Comparison of ENCODE assay signal across 9 mouse cellular contexts in the genomic region with DNA sequence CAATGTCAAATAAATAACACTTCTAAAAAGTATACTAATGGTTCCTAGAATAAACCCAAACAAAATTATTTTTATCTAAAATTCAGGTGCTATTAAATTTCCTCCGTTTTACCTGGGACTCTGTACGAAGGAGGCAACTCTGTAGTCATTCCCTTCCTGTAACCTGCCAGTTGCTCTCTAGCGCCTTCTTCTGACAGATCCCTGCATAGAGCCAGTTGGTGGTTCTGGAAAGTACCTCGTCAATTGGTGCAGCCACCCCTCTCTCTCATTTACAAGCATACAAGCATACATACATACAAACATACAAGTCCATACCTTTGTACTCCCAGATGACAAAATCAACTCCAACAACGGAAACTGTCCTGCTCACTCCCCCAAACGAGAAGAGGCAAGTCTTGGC. TPM values are rescaled to one million over a fixed set of nuclear protein-coding genes. Genes with fewer than 3 reads are reported as not detected.
DNase-seq lines count a peak whose midpoint lies in the region; ATAC-seq and TF ChIP-seq lines count a peak whose summit lies in the region.
"Had no signal": no experiment of that assay in that cellular context is flagged by ENCODE, and none has a peak within 500 bp of the region (broad histone marks: within the 10 kb centered on the region; RNA-seq: fewer than 3 reads in every experiment).

No protein-coding gene starts in this region.

- no peaks in the 10 kb centered on the region for H3K9me3 ChIP-seq in kidney, postnatal 0 days (replicated peaks; ENCODE audit: low read length)
- H3K9me3 ChIP-seq in kidney, embryonic 16.5 days (ENCODE audit: low read length) = no peaks in the 10 kb centered on the region
- H3K9me3 ChIP-seq: lung, embryonic 15.5 days had no signal

- peak; percentile 73 for TF ChIP-seq CTCF in kidney, postnatal 0 days (IDR thresholded peaks at IDR 0.05; ENCODE audit: low read depth)

- H3K36me3 ChIP-seq in kidney, postnatal 0 days (ENCODE audit: insufficient read depth, low read length) = no peaks in the 10 kb centered on the region
- no peaks in the 10 kb centered on the region for H3K36me3 ChIP-seq in kidney, embryonic 16.5 days (ENCODE audit: insufficient read depth, low read length)
- H3K36me3 ChIP-seq: lung, embryonic 15.5 days had no signal

- no peaks in the 10 kb centered on the region for H3K4me1 ChIP-seq in kidney, postnatal 0 days (replicated peaks; ENCODE audit: insufficient read depth, low read length)
- no peaks in the 10 kb centered on the region for H3K4me1 ChIP-seq in kidney, embryonic 16.5 days (ENCODE audit: insufficient read depth, low read length)

- no peaks in the 10 kb centered on the region; the same call in 1 of the 2 replicates for H3K27me3 ChIP-seq in kidney, postnatal 0 days (ENCODE audit: insufficient read depth, low read length)
- no peaks in the 10 kb centered on the region for H3K27me3 ChIP-seq in kidney, embryonic 16.5 days (ENCODE audit: insufficient read depth, low read length)
- H3K27me3 ChIP-seq: lung, embryonic 15.5 days had no signal

- H3K4me3 ChIP-seq in kidney, postnatal 0 days (replicated peaks; ENCODE audit: low read depth, low read length) = no peak overlapping the region
- no peak overlapping the region for H3K4me3 ChIP-seq in kidney, embryonic 16.5 days (ENCODE audit: low read length)
- H3K4me3 ChIP-seq: lung, embryonic 15.5 days had no signal

- peak; percentile 22 to 27 for DNase-seq in cerebellum, adult 18-20 months
- DNase-seq in cerebellum, adult 9-10 months = no peak
- peak; percentile 55 for DNase-seq in kidney, postnatal 0 days (ENCODE audit: low spot score)
- DNase-seq in CD4-positive helper T cell, adult 2 months (ENCODE audit: low read depth, low spot score) = peak; percentile 30
- DNase-seq in embryo, embryonic 10 days (ENCODE audit: low spot score) = peak; percentile 47
- DNase-seq in retina, embryonic 14.5 days (ENCODE audit: low spot score) = peak; percentile 63
- no peak for DNase-seq in right cerebral cortex, adult 2 months (ENCODE audit: low spot score in 2 of 2)

- H3K4me2 ChIP-seq in kidney, postnatal 0 days (ENCODE audit: low read length) = no peak overlapping the region
- H3K4me2 ChIP-seq in kidney, embryonic 16.5 days (replicated peaks; ENCODE audit: low read depth, low read length) = no peak overlapping the region
- H3K4me2 ChIP-seq: lung, embryonic 15.5 days had no signal

- H3K9ac ChIP-seq in kidney, postnatal 0 days (ENCODE audit: low read depth, low read length) = no peak overlapping the region
- no peak overlapping the region for H3K9ac ChIP-seq in kidney, embryonic 16.5 days (replicated peaks; ENCODE audit: low read length)
- H3K9ac ChIP-seq: lung, embryonic 15.5 days had no signal

- WGBS in kidney, postnatal 0 days = 32% methylated on average over 6 of the region's 6 CpGs
- 33% methylated on average over 6 of the region's 6 CpGs for WGBS in kidney, embryonic 16.5 days

- no peak overlapping the region for H3K27ac ChIP-seq in kidney, postnatal 0 days
- H3K27ac ChIP-seq in kidney, embryonic 16.5 days (ENCODE audit: low read length) = no peak overlapping the region
- H3K27ac ChIP-seq: lung, embryonic 15.5 days had no signal

- no peak for ATAC-seq in kidney, postnatal 0 days (replicated peaks; ENCODE audit: low FRiP score, low read depth)
- no peak for ATAC-seq in kidney, embryonic 16.5 days (ENCODE audit: low FRiP score, low TSS enrichment)

RNA-seq across cellular contexts. Expression of a gene that starts 59.9 kb away (rescaled TPM):
- 0.09 and 0.21 TPM in 2 replicates for polyA plus RNA-seq in kidney, postnatal 0 days (2015; fragmentation: Nextera tagmentation; extraction: Ambion mirVana)
- polyA plus RNA-seq in kidney, embryonic 16.5 days (2015; fragmentation: Nextera tagmentation; extraction: Ambion mirVana) = 0.14 and 0.25 TPM in 2 replicates

Comparison
In these comparisons a context has a peak if more than half of its experiments do, and no peak if none do; other contexts are left out.
1. DNase-seq: peak in cerebellum, adult 18-20 months (2 of 2), kidney, postnatal 0 days (single experiment), CD4-positive helper T cell, adult 2 months (single experiment), embryo, embryonic 10 days (single experiment) and retina, embryonic 14.5 days (single experiment); none in cerebellum, adult 9-10 months (single experiment) and right cerebral cortex, adult 2 months (0 of 2).